Mouse (Mus musculus): ENCODE results near the gene Ptges.
"Not testable (repeated sequence)": the region's sequence is repeated elsewhere in the genome, so short reads cannot be mapped to it uniquely, and the experiment has no call there.

The Ptges gene

GRCm38 (mm10) chr2:30928893-30929482 lies 675 bp downstream of the Ptges start:
- peak; percentile 20 for DNase-seq (ENCODE audit: low read depth, low spot score)

- peak; percentile 87 for DNase-seq (ENCODE audit: low read depth, low spot score)
Measured at GRCm38 (mm10) chr2:30927844-30928628, 1.6 kb downstream of the Ptges start.

- no peak for DNase-seq (ENCODE audit: low read depth, low spot score)
Measured at GRCm38 (mm10) chr2:30927151-30927781, 2.4 kb downstream of the Ptges start.

- DNase-seq (ENCODE audit: low read depth, low spot score) = no peak
Measured at GRCm38 (mm10) chr2:30926381-30926780, 3.3 kb downstream of the Ptges start.

- no peak for DNase-seq (ENCODE audit: low read depth, low spot score)
Measured at GRCm38 (mm10) chr2:30925181-30925580, 4.5 kb downstream of the Ptges start.

GRCm38 (mm10) chr2:30923099-30923498 lies 6.6 kb downstream of the Ptges start:
- no peak for DNase-seq (ENCODE audit: low read depth, low spot score)

- DNase-seq (ENCODE audit: low read depth, low spot score) = no peak
Measured at GRCm38 (mm10) chr2:30920216-30920615, 9.4 kb downstream of the Ptges start.

GRCm38 (mm10) chr2:30918780-30919329 lies 10.8 kb downstream of the Ptges start:
- no peak for DNase-seq (ENCODE audit: low read depth, low spot score)

GRCm38 (mm10) chr2:30918126-30918525 lies 11.5 kb downstream of the Ptges start:
- DNase-seq (ENCODE audit: low read depth, low spot score) = no peak

- DNase-seq (ENCODE audit: low read depth, low spot score) = no peak
Measured at GRCm38 (mm10) chr2:30917649-30918048, 12.0 kb downstream of the Ptges start.

- not testable (repeated sequence) for DNase-seq (ENCODE audit: low read depth, low spot score)
Measured at GRCm38 (mm10) chr2:30915933-30916332, 13.7 kb downstream of the Ptges start.

GRCm38 (mm10) chr2:30915376-30915775 lies 14.3 kb downstream of the Ptges start:
- no peak for DNase-seq (ENCODE audit: low read depth, low spot score)

- DNase-seq (ENCODE audit: low read depth, low spot score) = no peak
Measured at GRCm38 (mm10) chr2:30914836-30915235, 14.8 kb downstream of the Ptges start.

GRCm38 (mm10) chr2:30913022-30913421 lies 16.6 kb downstream of the Ptges start:
- no peak for DNase-seq (ENCODE audit: low read depth, low spot score)

GRCm38 (mm10) chr2:30912291-30912773 lies 17.3 kb downstream of the Ptges start:
- DNase-seq (ENCODE audit: low read depth, low spot score) = no peak

- DNase-seq (ENCODE audit: low read depth, low spot score) = no peak
Measured at GRCm38 (mm10) chr2:30906641-30907040, 23.0 kb downstream of the Ptges start.

GRCm38 (mm10) chr2:30905906-30906305 lies 23.8 kb downstream of the Ptges start:
- no peak for DNase-seq (ENCODE audit: low read depth, low spot score)

- DNase-seq (ENCODE audit: low read depth, low spot score) = no peak
Measured at GRCm38 (mm10) chr2:30904991-30905390, 24.7 kb downstream of the Ptges start.

- no peak for DNase-seq (ENCODE audit: low read depth, low spot score)
Measured at GRCm38 (mm10) chr2:30904231-30904630, 25.4 kb downstream of the Ptges start.

GRCm38 (mm10) chr2:30902726-30903722 lies 26.6 kb downstream of the Ptges start:
- DNase-seq (ENCODE audit: low read depth, low spot score) = no peak

GRCm38 (mm10) chr2:30902256-30902655 lies 27.4 kb downstream of the Ptges start:
- no peak for DNase-seq (ENCODE audit: low read depth, low spot score)
